19 mouse cellular contexts compared by ENCODE assay signal in the genomic region with DNA sequence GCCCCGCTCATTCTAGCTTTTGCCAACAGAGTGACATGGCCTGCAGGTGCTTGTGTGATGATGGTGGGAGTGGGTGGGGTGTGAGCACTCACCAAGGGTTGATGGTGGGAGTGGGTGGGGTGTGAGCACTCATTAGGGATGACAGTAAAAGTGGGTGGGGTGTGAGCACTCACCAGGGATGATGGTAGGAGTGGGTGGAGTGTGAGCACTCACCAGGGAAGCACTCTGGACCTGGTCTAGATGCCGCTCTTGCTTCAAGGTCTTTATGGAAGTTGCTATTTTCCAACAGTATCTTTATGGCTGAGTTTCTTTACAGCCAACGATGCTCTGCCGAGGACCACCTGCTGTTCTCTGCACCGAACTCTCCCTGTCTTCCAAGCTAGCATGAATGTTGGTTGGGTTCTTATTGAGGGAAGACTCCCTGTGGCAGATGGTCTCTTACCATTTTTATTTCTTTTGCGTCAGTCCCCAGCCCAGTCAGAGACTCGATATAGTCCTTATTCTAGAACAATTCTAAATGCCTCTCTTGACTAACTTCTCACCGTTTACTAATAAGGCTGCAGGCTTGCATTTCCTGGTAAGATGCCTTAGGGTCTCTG.
DNase-seq lines count a peak whose midpoint lies in the region; ATAC-seq and TF ChIP-seq lines count a peak whose summit lies in the region.
"Had no signal": no experiment of that assay in that cellular context is flagged by ENCODE, and none has a peak within 500 bp of the region (broad histone marks: within the 10 kb centered on the region; RNA-seq: fewer than 3 reads in every experiment).

No protein-coding gene starts in this region.

- H3K4me3 ChIP-seq in cortical plate, adult 2 months (ENCODE audit: insufficient read depth, low read length), result no peak overlapping the region
- H3K4me3 ChIP-seq: embryonic facial prominence, embryonic 13.5 days; forebrain, embryonic 12.5 days; heart, adult 2 months; heart, embryonic 12.5 days; hindbrain, embryonic 10.5 days had no signal

- H3K4me1 ChIP-seq in cortical plate, adult 2 months (ENCODE audit: control insufficient read depth, insufficient read depth, low read length), result peaks cover 6% of the 10 kb centered on the region

- intact Hi-C loops in left cerebral cortex, postnatal 36 days (cut with DNase I), result no loop called here
- intact Hi-C loops in left cerebral cortex, postnatal 4 days (cut with DNase I), result no loop called here

- H3K27ac ChIP-seq in cortical plate, adult 2 months (ENCODE audit: insufficient read depth, low read length), result 0 out of 2 replicates have a peak overlapping the region, but pooled peaks have one; percentile 7
- H3K27ac ChIP-seq: embryonic facial prominence, embryonic 13.5 days; forebrain, embryonic 12.5 days; heart, adult 2 months; hindbrain, embryonic 10.5 days; hindbrain, embryonic 14.5 days had no signal

- peak; percentile 79 for DNase-seq in heart, adult 11 months
- DNase-seq in heart, adult 8-10 months (ENCODE audit: low spot score), result no peak
- peak; percentile 52 to 53 for DNase-seq in left cerebral cortex, postnatal 36 days (ENCODE audit: low spot score in 2 of 2)
- DNase-seq in left cerebral cortex, postnatal 4 days, result no peak
- peak; percentile 77 for DNase-seq in brain, adult 2 months (ENCODE audit: low read depth, low spot score)
- DNase-seq: adrenal gland, adult 2 months; adrenal gland, postnatal 25 days; cerebellum, adult 8-10 months; cerebellum, postnatal 25 days; gastrocnemius, postnatal 10 days; heart, adult 2 months had no signal

- TF ChIP-seq POLR2A in cortical plate, adult 2 months (IDR thresholded peaks at IDR 0.05; ENCODE audit: extremely low read depth, insufficient read depth, low read length), result no peak

- no peak for ATAC-seq in megakaryocyte, adult 5-6 weeks (ENCODE audit: poor library complexity, severe bottlenecking)
- ATAC-seq: forebrain, embryonic 16.5 days had no signal

- TF ChIP-seq CTCF in cortical plate, adult 2 months (IDR thresholded peaks at IDR 0.05; ENCODE audit: extremely low read depth, insufficient read depth, low read length), result no peak

Comparison
In these comparisons a context has a peak if more than half of its experiments do, and no peak if none do; other contexts are left out.
1. DNase-seq: peak in heart, adult 11 months (single experiment), left cerebral cortex, postnatal 36 days (2 of 2) and brain, adult 2 months (single experiment); none in heart, adult 8-10 months (single experiment) and left cerebral cortex, postnatal 4 days (single experiment).